Mouse (Mus musculus): ENCODE data around the gene Ttyh2.

The Ttyh2 gene

DNA sequence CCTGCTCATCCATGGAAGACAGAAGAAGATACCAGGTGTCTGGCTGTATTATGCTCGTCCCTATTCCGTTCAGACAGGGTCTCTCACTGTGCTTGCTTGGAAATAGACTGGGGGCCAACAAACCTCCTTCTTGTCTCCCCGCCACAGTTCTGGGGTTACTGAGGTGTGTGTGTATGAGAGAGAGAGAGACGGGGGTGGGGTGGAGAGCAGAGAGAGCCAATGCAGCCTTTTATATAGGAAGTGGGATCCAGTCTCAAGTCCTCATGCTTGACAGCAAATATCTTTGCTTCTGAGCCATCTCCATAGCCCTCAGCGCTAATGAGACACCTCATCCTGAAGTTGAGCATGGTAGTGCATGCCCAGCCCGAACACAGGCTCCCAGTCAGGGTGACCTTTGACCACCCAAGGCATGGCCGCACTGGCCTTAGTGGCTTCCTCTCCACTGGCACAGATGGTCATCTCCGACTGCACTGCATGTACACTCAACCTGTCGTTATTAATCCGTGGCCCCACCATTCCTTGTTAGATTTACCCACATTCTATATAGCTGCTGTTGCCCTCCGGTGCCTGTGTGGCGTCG is 7.2 kb downstream of the Ttyh2 start:
- DNase-seq (ENCODE audit: low spot score) = no peak

DNA sequence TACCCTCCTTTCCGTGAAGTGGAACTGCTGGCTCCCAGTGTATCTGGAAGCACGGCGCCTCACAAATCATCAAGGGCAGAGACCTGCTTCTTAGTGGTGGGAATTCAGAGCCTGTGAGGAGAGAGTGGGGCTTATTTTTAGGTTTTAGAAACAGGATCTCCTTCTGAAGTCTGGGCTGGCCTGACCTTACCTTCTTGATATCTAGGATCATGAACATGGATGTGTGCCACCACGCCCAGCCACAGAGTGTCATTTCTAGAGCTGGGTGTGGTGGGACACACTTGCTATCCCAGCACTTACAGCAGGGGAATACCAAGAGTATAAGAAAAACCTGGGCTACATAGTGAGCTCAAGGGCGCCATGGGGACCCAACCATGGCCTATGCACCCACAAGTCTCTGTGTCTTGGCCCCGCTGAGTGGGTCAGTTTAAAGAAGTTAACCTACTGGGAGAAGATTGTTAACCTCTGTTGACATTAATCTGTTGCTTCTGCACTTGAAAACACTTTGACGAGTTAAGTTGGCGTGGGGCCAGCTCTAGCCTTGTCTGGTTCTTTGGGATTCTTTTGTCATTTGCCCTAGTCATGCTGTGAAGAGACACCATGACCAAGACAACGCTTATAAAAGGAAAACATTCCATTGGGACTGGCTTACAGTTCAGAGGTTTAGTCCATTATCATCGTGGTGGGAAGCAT is 7.9 kb downstream of the Ttyh2 start:
- DNase-seq (ENCODE audit: low spot score) = no peak

DNA sequence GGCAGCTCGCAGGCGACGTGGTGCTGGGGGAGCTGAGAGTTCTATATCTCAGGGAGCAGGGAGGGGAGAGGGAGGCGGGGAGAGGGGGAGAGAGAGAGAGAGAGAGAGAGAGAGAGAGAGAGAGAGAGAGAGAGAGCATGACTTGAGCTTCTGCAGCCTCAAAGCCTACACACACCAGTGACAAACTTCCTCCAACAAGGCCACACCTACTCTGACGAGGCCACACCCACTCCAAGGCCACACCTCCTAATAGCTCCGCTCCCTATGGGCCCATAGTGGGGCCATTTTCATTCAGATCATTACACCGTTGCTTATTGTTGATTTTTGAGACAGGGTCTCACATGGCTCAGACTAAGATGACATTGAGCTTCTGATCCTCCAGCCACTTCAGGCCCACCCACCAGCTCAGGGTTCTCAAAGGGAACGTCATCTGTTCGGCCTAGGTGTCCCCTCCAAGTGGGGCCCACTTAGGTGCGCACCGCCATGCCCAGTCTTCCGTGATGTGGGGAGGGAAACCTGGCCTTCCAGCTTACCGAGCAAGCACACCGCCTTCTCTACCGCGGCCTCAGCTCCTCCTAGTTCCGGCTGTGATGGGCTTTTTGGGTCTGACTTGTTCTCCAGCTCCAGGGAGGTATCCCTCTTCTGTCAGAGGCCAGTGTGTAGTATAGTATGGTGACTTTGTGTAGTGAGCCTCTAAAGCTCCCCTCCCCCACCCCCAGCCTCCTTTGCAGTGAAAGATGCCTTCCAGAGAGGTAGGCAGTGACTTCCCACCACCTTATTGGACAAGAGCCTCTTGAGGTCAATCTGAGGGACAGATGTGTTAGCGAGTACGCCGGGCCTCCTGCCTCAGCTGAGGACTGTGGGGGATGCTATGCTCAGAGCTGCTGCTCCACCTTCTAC is 8.7 kb downstream of the Ttyh2 start:
- DNase-seq (ENCODE audit: low spot score) = no peak

DNA sequence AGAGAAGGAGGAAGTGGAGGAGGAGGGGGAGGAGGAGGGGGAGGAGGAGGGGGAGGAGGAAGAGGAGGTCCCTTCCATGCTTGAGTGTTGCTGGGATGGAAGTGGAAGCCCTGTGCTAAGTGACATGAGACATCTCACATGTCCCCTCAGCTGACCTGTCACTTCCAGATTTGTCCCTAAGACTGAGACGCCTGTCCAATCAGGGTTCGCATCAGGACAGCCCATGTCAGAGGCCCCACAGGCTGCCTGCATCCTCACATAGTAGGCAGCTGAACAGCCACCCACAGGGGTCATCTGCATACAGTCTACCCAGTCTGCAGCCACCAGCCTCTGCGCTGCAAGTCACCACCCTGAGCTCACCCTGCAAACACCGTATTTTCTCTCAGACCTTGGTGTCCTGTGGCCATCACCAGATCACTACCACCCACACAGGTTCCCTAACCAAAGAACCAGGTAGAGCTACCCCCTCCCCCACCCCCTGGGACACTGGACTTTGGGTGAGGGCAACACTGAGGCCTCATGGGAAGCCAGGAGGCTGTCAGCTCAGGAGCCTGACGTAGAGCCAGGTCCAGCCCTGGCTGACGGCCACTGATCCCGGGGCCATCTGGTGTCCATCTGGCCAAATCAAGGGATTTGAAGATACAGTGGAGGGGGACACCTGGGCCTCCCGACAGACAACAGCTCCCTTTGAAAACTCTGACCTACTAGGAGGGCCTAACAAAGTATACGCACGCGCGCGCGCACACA is 9.6 kb downstream of the Ttyh2 start:
- no peak for DNase-seq (ENCODE audit: low spot score)

DNA sequence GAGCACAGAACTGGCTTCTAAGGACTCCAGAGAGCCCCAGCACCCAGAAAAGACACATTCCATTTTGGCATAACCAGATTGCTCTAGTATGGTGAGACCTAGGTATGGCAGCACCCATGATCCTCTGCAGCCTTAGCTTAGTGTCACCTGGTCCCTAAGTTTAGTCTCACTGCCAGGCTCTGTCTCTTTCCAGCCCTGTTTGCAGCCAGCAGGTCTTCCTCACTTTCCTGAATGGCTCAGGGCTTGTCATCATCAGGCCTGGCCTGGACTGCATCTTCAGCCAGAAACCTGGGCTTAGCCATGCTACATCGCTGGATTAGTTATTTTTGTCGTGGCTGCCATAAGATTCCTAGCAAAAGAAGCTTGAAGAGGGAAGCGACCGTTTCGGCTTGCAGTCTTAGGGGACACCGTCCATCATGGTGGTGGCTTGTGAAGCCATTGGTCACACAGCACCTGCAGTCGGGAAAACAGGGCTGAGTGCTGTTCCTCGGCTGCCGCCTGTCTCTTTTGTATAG is 10.4 kb downstream of the Ttyh2 start:
- DNase-seq (ENCODE audit: low spot score) = no peak

DNA sequence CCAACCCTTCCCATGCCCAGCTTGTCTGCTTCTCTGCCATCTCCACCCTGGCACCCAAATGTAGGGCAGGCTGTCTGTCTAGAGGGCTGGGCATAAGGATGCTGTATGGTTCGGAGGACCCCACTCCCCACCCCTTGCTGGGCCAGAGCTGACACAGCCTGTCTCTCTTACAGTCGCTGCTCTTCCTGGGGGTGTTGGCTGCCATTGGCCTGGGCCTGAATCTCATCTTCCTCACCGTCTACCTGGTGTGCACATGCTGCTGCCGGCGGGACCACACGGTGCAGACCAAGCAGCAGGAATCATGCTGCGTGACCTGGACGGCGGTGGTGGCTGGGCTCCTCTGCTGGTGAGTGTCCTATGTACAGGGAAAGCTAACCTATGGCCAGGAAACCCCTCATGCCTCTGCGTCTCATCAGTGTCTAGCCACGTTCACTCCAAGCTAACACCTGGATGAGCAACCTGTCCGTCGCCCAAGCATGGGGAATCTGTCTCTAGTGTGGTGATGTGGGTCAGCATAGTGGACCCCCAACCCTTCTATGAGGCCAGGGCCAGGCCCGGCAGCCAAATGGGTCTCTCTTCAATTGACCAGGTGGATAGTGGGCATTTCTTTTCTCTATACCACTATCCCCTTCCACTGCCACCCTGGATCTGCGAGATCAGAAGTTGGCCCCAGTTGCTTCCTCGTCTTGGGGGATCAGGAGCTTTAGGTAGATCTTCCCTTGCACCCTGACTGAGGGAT is 11.2 kb downstream of the Ttyh2 start:
- no peak for DNase-seq (ENCODE audit: low spot score)

DNA sequence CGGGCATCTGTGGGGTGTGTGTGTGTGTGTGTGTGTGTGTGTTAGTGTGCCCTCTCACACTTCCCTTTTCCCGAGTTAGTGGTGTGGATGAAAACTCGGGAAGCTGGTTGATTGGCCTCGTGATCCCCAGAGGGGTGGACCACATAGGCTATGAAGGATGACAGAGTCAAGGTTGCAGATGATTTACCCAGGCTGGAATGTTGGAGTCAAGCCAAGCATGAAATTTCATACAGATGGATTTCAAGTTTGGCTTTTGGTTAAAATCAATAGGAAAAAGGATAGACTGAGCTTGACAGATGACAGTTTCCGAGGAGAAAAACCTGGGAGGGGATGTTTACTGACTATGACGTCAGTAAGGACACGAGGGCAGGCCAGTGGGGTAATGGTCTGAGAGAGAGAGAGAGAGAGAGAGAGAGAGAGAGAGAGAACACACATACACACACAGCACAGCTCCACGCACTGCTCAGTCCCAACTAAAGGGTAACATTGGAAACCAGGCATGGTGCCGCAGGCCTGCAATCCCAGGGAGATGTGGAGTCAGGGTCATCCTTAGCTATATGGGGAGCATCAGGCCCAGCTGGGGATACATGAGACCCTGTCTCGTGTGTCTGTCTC is 12.4 kb downstream of the Ttyh2 start:
- no peak for DNase-seq (ENCODE audit: low spot score)

DNA sequence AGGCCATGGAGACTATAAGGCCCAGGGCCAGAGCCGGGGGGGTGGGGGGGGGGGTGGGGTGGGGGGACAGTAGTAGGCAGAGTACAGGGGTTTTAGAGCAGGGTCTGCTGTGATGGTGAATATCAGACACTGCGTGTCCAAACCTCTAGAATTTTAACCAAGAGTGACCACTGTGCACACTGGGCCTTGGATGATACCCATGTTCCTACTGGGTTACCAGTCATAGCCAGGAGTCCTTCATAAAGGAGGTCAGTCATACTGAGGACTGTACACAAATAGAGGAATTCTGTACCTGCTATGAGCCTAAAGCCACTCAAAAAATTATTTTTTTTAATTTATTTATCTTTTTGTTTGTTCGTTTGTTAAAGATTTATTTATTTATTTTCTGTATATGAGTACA is 13.5 kb downstream of the Ttyh2 start:
- no peak for DNase-seq (ENCODE audit: low spot score)

DNA sequence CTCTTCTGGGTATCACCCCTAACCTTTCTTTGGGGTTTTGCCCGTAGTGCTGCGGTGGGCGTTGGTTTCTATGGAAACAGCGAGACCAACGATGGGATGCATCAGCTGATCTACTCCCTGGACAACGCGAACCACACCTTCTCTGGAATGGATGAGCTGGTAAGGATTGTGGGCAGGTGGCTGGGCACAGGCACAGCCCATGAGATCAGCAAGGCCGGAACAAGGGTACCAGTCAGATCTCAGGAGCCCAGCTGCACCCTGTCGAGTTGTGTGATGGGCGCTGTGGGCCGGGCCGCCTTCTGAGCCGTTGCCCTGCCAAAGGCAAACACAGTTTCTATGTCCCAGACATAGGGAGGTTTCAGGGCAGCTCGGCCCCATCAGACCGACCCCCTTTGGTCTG is 15.0 kb downstream of the Ttyh2 start:
- DNase-seq (ENCODE audit: low spot score) = no peak

DNA sequence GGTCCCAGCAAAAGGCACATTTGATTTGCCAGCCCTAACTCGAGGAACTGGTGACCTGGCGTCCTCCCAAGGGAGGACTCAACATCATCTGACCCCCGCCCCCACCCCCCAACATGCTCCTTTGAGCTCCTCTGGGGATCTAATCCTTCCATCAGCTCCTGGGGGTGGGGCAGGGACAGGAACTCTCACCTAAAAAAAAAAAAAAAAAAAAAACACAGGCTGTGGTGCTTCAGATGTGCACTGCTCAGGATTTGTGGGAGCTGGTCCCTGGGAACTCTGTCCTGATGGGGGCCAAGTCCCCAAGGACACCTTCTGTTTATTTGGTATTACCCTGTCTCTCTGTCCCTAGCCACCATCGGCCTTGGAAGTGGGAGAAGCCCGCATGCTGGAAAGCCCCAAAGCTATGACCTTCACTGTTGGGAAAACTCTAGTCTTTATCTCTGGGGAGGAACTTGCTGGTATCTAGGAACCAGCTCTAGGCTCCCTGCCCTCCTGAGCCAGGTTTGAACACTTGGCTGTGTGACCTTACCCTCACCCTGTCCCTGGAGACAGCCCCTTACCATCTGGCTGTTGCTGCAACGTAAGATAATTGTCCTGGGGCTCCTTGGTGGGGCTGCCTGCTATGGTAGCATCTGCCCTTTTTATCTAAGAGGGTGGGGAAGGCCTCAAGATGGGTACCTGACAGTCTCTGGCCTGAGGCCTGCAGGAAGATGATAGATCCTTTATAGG is 16.4 kb downstream of the Ttyh2 start:
- no peak for DNase-seq (ENCODE audit: low spot score)

DNA sequence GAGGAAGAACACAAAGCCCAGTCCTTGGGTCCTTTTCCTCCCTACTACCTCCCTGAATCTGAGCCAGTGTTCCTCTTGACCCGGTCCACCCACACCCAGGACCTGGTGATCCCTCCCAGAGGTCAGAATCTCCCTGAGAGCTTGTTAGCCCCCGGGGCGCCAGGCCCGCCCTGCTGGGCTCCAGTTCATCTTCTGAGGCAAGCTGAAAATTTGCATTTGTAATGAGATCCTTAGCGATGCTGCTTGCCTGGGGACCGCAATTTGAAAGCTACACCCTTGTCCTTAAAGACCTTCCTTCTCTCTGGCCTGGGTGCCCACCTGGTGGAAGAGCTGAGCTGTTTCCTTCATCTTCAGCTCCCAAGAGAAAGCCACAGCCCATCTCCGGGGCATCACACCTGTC is 17.4 kb downstream of the Ttyh2 start:
- DNase-seq (ENCODE audit: low spot score) = no peak

DNA sequence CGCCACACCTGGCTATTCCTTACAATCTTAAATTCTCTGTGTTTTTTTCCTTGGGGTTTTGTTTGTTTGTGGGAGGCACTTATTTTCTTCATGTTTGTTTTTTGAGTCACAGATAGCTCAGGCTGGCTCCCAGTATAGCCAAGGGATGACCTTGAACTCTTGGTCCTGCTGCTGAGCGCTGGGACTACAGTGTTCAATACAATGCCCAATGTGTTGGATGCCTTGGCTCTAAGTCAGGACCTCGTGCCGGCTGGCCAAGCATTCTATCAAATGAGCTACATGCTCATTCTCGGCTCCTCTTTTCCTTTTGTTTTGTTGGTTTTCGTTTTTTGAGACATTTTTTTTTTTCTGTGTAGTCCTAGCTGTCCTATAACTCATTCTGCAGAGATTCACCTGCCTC is 18.2 kb downstream of the Ttyh2 start:
- DNase-seq (ENCODE audit: low spot score) = no peak

DNA sequence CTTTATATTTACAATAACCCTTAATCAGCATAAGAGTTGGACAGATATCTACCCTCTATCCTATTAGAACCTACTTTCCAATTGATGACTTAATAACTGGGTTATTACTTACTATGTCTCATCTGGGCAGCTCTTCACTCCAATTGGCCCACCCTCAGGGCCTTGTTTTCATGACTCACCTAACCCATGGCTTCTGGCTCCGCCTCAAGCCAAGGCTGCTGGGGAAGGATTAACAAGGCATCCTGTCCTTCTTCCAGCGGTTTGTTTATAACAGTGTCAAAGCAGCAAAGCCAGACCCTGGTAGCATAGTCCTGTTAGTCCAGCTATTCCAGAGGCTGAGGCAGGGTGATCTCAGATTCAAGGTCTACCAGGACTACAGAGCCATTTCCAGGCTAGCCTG is 19.2 kb downstream of the Ttyh2 start:
- DNase-seq (ENCODE audit: low spot score) = no peak

DNA sequence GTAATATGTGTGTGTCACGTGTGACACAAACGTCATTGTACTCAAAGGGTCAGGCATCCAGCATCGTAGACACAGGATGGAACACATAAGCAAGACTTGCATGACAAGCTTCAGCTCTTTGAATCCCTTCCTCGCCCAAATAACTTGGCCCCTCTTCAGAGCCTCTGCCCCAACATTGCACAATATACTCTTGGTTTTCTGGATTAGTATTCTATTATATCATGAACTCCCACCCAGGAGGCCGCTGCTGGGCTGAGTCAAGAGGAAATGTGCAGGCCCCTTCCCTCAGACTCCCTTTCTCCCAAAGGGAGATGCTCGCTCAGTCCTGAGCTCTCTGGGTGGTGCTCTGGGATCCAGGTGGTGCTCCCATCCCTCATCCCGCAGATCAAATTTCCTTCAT is 23.3 kb downstream of the Ttyh2 start:
- no peak for DNase-seq (ENCODE audit: low spot score)

DNA sequence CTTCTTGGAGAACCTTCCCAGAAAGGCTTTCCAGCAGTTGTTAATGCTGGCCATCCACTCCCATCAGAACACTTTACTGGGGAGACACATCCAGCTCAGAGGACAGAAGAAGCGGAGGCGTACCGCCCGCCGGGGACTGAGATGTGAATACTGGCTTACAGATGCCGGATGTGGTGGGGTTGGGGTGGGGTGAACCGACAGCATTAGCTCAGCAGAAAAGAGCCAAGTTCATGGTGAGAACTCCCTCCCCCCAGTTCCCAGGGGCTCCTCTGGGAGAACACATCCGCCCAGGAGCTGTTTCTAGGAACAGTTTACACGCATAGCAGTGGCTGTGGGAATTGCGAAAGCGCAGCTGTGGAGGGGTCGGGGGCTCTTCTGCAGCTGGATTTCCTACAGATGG is 24.3 kb downstream of the Ttyh2 start:
- no peak for DNase-seq (ENCODE audit: low spot score)

DNA sequence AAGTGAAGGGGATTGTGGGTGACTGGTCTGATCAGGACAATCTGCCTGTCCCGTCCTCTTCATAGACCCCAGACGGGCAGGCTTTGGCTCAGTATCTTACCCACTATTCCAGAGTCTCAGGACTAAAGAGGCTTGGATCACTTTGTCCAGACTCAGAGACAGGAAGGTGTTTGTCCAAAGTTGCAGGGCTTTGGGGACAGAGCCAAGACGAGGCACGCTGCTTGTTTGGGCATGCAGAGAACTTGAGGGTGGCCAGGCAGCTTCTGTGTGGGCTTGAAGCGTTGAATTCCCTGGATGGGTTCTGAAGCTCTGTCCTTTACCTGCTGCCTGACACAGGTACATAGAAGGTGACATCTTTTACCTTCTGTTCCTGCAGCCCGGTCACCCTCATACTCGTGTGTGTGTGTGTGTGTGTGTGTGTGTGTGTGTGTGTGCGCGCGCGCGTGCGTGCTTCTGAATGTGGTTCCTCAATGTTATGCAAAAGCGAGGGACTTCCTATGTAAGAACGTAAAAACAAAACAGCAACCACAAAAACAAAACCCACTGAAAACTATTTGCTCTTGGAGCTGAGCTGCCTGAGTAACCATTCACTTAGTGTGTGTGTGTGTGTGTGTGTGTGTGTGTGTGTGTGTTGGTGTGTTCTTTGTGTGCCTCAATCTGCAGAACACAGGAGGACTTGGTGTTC is 27.2 kb downstream of the Ttyh2 start:
- no peak for DNase-seq (ENCODE audit: low spot score)

DNA sequence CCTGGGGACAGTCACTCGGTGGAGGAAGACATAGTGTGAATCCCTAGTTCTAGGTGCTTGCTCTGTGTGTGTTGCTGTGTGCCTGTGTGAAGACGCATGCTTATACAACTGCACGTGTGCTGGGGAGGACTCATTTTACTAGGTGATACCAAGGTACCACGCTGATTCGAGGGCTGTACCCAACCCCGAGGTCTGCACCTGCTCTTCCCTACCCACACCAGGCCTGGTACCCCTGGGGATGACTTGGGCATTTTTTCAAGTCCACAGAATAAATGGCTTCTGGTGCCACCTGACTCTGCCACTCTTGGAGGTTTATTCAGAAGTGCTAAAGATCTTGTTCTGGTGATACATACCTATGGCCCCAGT is 27.7 kb downstream of the Ttyh2 start:
- no peak for DNase-seq (ENCODE audit: low spot score)

DNA sequence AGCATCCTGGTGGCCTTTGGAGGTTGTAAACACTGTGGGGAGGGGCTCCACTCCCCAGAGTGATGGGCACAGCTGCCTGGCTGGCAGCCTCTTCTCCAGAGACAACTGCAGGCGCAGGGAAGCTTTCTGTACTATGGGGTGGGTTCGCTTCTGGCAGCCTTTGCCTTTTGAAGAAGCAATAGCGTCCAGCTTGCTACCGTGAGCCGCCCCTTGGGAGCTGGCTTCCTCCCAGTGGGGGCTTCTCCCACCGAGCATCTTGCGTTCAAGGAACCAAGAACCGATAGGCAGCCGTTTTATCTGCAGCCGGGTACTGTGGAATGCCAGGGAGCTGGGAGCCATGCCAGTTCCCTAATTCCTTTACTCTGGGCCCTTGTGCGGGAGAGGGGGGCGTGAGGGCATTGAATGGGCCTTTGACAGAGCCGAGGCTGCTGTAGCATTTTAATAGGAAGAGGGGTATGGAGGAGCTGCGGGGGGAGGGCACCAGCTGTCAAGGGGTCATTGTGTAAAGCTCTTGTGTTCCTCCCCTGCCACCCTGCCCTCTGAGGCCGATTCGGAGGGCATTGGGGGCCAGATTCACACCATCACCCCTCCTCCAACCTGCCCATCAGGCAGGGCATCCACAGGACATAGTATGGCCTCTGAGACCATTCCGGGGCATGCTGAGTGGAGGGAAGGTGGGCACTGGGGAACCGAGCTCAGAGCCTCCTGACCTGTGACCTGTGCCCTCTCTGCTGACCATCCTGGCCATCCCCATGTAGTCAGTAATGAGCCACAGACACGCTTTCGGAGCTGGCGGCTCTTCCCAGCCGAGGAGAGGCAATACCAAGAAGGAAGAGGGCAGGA is 29.1 kb downstream of the Ttyh2 start:
- no peak for DNase-seq (ENCODE audit: low spot score)

DNA sequence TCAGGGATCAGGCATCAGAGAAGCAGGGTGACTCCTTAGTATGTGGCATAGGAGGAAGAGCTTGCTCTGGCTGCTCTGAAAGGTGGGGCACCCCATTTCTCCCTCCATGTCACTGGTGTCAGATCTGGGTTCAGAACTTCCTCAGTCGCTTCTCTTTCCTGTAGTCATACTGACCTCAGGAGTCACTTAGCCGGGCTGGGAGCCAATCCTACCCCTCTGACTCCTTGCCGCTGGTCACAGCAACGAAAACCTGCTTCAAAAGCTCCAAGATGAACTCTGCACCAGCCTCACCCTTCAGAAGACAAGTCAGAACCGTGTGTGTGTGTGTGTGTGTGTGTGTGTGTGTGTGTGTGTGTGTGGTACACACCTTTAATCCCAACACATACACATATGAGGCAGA is 31.1 kb downstream of the Ttyh2 start:
- no peak for DNase-seq (ENCODE audit: low spot score)
